Mouse (Mus musculus): ENCODE data around the gene Recql5. TPM values are rescaled to one million over a fixed set of nuclear protein-coding genes. Genes with fewer than 3 reads are reported as not detected.

Recql5 gene
- polyA plus RNA-seq, 1 experiment from 2014 or later = 21.3 TPM

DNA sequence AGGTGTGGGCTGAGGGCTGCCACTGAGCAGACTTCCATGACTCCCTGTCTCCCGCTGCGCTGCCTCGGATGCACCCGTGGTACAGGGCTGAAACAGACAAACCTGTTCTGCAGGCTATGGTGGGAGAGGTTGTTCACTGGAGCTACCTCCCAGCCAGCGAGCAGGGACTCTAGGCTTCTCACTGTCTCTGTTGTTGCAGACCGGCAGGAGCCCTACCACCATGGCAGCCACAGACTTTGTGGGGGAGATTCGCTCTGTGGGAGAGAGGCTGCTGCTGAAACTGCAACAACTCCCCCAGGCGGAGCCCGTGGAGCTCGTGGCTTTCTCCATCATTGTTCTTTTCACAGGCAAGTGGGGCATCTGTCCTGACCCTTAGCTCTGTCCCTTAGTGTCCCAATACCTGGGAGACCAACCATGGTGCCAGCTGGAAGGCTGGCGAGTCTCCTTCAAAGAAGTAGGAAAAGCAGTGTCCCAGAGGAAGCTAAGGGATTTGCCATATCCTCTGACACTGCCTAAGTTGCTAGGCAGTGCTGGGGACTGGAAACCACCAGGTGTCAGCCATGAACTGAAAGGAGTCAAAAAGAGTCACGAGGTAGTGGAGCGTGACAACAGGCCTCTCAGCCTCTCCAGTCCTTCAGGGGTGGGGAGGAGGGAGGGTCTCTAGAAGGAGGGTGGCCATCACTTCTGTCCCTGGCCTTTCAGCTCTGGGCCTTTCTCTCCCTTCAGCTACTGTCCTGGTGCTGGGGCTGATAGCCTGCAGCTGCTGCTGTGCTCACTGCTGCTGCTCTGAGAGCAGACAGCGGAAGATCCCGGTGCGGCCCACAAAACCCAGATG lies 28.1 kb downstream of the Recql5 start:
- Histone ChIP-seq H3K27me3 (no peaks in the 10 kb centered on the region), H3K36me3 (no peaks in the 10 kb centered on the region), H3K4me3 (replicated peaks) (no peak overlapping the region), H3K27ac (peak overlapping the region; percentile 91), H3K9ac (0 out of 2 replicates have a peak overlapping the region, but pooled peaks have one; percentile 6), H3K4me1 (peaks cover 67% of the 10 kb centered on the region), H3K4me2 (peak overlapping the region; percentile 29), H3K9me3 (replicated peaks) (no peaks in the 10 kb centered on the region)
- ATAC-seq (replicated peaks; ENCODE audit: low FRiP score) = peak; percentile 58
- WGBS = 39% methylated on average over 16 of the region's 16 CpGs

DNA sequence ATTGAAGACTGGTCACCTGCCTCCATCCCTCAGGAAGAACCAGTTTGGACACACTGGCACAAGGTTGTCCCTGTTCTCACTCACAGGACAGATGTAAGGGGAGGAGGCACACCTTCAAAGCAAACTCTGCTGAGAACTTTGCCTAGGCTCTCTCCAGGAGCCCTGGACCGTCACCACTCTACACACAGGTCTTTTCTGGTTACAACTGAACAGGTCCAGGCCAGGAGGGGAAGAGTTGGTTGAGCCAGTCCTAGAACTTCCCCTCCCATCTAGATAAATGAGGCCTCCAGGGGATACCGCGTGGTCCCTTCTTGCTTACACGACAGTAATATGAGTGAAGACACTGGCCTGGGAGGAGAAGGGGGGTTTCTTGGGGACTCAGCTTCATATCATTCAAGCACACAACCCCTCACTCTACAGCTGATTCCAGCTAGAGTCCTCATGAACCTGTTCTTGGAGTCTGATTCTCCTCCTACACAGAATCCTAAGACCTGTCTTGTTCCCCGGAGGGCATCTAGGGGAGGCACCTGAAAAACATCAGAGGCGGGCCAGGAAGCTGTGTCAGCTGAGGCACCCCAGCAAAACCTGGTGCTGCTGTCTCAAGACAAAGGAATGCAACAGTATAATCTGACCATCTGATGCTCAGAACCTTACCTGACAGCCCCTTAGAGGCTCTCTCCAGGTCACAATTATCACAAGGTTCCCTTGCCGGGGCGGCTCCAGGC lies 28.9 kb downstream of the Recql5 start:
- 0 out of 2 replicates have a peak, but pooled peaks have one; percentile 1 for ATAC-seq (replicated peaks; ENCODE audit: low FRiP score)
- Histone ChIP-seq H3K4me2 (peak overlapping the region; percentile 29), H3K27ac (peak overlapping the region; percentile 91), H3K27me3 (no peaks in the 10 kb centered on the region), H3K4me1 (peaks cover 75% of the 10 kb centered on the region), H3K9ac (0 out of 2 replicates have a peak overlapping the region, but pooled peaks have one; percentile 6), H3K4me3 (replicated peaks) (no peak overlapping the region), H3K9me3 (replicated peaks) (no peaks in the 10 kb centered on the region), H3K36me3 (no peaks in the 10 kb centered on the region)
- 60% methylated on average over 8 of the region's 8 CpGs for WGBS

GRCm38 (mm10) chr11:115903384-115904230 lies 29.7 kb downstream of the Recql5 start:
- Histone ChIP-seq H3K4me1 (peaks cover 83% of the 10 kb centered on the region), H3K27me3 (no peaks in the 10 kb centered on the region), H3K4me2 (no peak overlapping the region), H3K9me3 (replicated peaks) (no peaks in the 10 kb centered on the region), H3K4me3 (replicated peaks) (no peak overlapping the region), H3K9ac (0 out of 2 replicates have a peak overlapping the region, but pooled peaks have one; percentile 0), H3K27ac (peak overlapping the region; percentile 91), H3K36me3 (no peaks in the 10 kb centered on the region)
- peak; percentile 40; the same call in 1 of the 2 replicates for ATAC-seq (replicated peaks; ENCODE audit: low FRiP score)
- WGBS = 57% methylated on average over 11 of the region's 11 CpGs

DNA sequence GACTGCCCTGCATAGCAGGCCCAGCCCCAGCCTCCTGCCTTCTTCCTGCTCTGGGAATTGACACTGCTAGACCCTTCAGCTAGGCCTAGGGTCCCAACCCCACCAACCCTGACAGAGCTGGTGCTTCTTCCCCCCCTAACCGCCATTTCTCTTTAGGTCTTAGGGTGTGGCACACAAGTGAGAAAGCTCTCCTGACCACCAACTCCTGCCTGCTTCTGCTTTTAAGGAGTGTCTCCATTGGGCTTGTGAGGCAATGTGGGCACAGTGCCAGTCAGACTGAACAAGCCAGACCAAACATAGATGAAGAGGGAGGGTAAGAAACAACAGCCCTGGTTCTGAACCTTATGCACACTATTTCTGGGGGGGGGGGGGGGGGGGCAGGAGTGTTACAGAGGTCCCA lies 30.4 kb downstream of the Recql5 start:
- Histone ChIP-seq H3K4me3 (replicated peaks) (no peak overlapping the region), H3K27ac (peak overlapping the region; percentile 33), H3K9ac (no peak overlapping the region), H3K4me2 (no peak overlapping the region), H3K4me1 (peaks cover 86% of the 10 kb centered on the region), H3K36me3 (no peaks in the 10 kb centered on the region), H3K9me3 (replicated peaks) (no peaks in the 10 kb centered on the region), H3K27me3 (no peaks in the 10 kb centered on the region)
- no peak for ATAC-seq (replicated peaks; ENCODE audit: low FRiP score)
- 94% methylated on average over 1 of the region's 1 CpGs for WGBS

DNA sequence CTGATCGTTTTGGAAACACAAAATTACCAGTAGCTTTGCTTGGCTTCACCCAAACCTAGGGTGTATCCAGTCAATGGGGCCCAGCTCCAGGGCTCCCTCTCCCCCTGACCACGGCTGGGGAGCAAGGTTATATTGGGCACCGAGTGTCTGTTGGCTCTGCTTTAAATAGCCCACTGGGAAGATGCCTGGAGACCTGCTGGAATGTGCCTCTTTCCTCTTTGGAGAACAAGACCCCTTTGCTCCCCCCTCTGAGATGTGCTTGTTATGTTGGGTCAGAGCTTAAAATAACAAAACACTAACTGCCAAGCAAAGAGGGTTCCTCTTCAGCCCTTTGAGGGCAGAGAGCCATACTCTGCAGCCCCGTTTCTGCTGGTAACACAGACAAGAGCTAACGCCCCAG lies 31.1 kb downstream of the Recql5 start:
- Histone ChIP-seq H3K9ac (0 out of 2 replicates have a peak overlapping the region, but pooled peaks have one; percentile 1), H3K9me3 (replicated peaks) (no peaks in the 10 kb centered on the region), H3K4me1 (peaks cover 86% of the 10 kb centered on the region), H3K27me3 (no peaks in the 10 kb centered on the region), H3K4me2 (no peak overlapping the region), H3K36me3 (no peaks in the 10 kb centered on the region; the same call in 1 of the 2 replicates), H3K27ac (peak overlapping the region; percentile 33; the same call in 1 of the 2 replicates), H3K4me3 (replicated peaks) (no peak overlapping the region)
- no peak for ATAC-seq (replicated peaks; ENCODE audit: low FRiP score)
- WGBS = 62% methylated on average over 5 of the region's 5 CpGs

- peaks cover 6% of the 10 kb centered on the region for H3K36me3 ChIP-seq
- no peak for ATAC-seq (replicated peaks; ENCODE audit: low FRiP score)
- WGBS = 84% methylated on average over 9 of the region's 9 CpGs
- no peak overlapping the region for H3K4me3 ChIP-seq (replicated peaks)
- H3K4me1 ChIP-seq = peaks cover 81% of the 10 kb centered on the region
- 0 out of 2 replicates have a peak overlapping the region, but pooled peaks have one; percentile 1 for H3K9ac ChIP-seq
- H3K27ac ChIP-seq = peak overlapping the region; percentile 10; the same call in 1 of the 2 replicates
- peak overlapping the region; percentile 6; the same call in 1 of the 2 replicates for H3K4me2 ChIP-seq
- H3K9me3 ChIP-seq (replicated peaks) = no peaks in the 10 kb centered on the region
- H3K27me3 ChIP-seq = no peaks in the 10 kb centered on the region
Measured at GRCm38 (mm10) chr11:115901338-115902161, 31.7 kb downstream of the Recql5 start.

DNA sequence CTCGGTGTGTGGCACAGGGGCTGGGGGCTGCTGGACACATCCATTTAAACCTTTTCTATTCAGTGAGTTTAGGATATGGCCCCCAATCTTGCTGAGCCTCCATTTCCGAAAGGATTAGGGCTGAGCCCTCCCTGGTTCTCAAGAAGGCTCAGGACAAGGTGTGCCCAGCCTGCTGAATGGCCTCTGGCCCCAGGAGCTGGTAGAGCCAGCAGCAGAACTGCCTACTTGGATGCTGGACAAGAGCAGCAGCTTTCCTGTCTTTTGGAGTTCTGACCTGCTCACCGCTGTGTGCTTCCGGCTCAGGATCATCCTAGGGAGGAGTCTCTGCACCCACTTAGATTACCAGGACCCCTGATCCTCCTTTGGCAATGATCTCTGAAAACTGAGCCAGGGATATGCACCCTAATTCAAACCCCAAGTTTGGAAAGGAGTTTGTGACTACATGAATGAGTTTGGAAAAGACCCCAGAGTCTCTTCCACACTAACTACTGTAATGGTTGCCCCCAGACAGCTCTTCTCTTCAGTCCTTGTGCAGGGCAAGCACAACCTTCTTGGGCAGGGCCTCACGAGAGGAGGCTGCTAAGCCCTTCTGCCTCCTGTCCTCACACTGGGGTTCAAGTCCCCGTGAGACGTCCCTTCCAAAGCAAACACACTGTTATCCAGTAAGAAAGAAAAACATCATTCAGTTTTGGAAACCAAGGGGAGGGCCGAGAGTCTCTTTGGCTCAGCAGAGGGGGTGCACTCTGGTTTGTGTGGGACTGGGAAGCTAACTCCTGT lies 32.5 kb downstream of the Recql5 start:
- no peaks in the 10 kb centered on the region for H3K9me3 ChIP-seq (replicated peaks)
- 49% methylated on average over 8 of the region's 8 CpGs for WGBS
- H3K27me3 ChIP-seq = no peaks in the 10 kb centered on the region
- peak overlapping the region; percentile 48 for H3K4me2 ChIP-seq
- no peak for ATAC-seq (replicated peaks; ENCODE audit: low FRiP score)
- peak overlapping the region; percentile 9; the same call in 1 of the 2 replicates for H3K4me3 ChIP-seq (replicated peaks)
- H3K4me1 ChIP-seq = peaks cover 73% of the 10 kb centered on the region
- H3K36me3 ChIP-seq = peaks cover 10% of the 10 kb centered on the region
- no peak overlapping the region for H3K9ac ChIP-seq
- peak overlapping the region; percentile 90 for H3K27ac ChIP-seq

DNA sequence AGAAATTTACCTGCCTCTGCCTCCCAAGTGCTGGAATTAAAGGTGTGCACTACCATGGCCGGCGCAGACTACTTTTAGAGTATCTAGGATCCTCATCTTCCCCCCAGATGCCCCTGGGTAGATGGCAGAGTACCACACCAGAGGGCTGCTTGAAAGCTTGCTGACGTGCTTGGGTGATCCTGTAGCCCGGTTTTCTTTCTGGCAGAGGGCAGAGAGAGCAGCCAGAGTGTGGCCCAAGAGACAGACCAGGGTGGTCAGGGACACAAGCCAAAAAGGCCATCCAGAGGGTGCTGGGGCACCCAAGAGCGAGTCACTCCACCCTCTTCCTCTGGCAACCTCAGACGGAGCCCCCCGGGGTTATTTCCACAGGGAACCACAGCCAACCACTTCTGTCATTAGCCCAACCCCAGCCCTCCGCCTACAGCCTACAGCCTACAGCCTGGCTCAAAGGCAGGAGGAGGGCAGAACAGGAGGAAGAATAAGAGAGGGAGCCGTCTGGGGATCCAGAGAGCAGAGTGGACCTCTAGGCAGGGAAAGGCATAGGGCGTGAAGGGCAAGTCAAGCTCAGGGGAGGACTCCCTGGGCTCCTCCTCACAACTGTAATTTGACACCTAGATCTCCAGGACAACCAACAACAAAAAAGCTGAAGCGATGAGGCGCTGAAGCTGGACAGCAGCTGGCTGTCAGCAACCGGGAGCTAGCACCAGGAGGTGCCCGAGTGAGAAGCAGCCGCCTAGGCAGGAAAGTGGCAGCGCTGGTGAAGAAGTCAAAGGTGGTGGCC lies 33.6 kb downstream of the Recql5 start, which contains the start of gene Smim5:
Smim5 (plus strand) TSS at position 481 of the 781 bp plus-strand sequence.
- H3K4me2 ChIP-seq = peak within 1 kb of the TSS; percentile 48
- ATAC-seq (replicated peaks; ENCODE audit: low FRiP score) = peak; percentile 88
- peak within 1 kb of the TSS; percentile 90 for H3K27ac ChIP-seq
- H3K27me3 ChIP-seq = no peaks in the 10 kb centered on the region
- no peaks in the 10 kb centered on the region for H3K9me3 ChIP-seq (replicated peaks)
- 17% methylated on average over 16 of the region's 16 CpGs for WGBS
- H3K36me3 ChIP-seq = peaks cover 20% of the 10 kb centered on the region
- no peak within 1 kb of the TSS for H3K9ac ChIP-seq
- H3K4me1 ChIP-seq = peaks cover 62% of the 10 kb centered on the region
- peak within 1 kb of the TSS; percentile 9; the same call in 1 of the 2 replicates for H3K4me3 ChIP-seq (replicated peaks)

DNA sequence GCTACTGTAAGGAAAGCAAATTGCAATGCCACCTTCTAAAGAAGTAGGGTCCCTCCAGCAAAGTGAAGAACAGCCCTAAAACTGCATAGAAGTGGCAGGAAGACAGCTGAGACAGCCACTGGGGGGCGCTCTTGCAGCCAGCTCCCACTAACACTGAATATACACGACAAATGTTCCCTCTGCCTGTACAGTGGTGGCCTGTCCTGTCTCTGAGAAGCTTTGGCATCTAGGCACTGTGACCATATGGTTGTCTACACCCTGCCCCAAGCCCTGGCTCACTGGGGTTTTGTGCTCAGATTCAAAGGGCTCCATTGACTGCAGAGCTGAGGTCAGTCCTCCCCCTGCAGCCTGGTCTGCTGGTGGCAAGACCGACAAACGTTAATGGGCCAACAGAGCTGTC lies 34.4 kb downstream of the Recql5 start:
- Histone ChIP-seq H3K4me3 (replicated peaks) (no peak overlapping the region), H3K9me3 (replicated peaks) (no peaks in the 10 kb centered on the region), H3K4me2 (no peak overlapping the region), H3K4me1 (peaks cover 54% of the 10 kb centered on the region), H3K9ac (0 out of 2 replicates have a peak overlapping the region, but pooled peaks have one; percentile 0), H3K27ac (peak overlapping the region; percentile 90), H3K36me3 (peaks cover 28% of the 10 kb centered on the region), H3K27me3 (no peaks in the 10 kb centered on the region)
- WGBS = 12% methylated on average over 4 of the region's 4 CpGs
- no peak for ATAC-seq (replicated peaks; ENCODE audit: low FRiP score)
